Mouse (Mus musculus) spleen, adult 2 months (tissue): Measurements from ENCODE around the gene Slc7a8. TPM values are rescaled to one million over a fixed set of nuclear protein-coding genes. Genes with fewer than 3 reads are reported as not detected.

ENCODE experiments used
- DNase-seq, 2 experiments: peaks; one replicate each; pipeline versions ENCODE4 v3.0.0 to v3.0.0-alpha.2; 2012 to 2021; ENCODE audit warnings: low spot score in 2 of 2, low read depth in 1 of 2
- H3K27ac ChIP-seq: fragments of 200-500 bp; 2 replicates; pipeline ENCODE4 v1.5.1; 2012; ENCODE audit warnings: low read length, inconsistent platforms; ENCODE audit not compliant: insufficient read depth
- H3K27me3 ChIP-seq: fragments of 200-500 bp; 2 replicates; pipeline ENCODE4 v1.6.1; 2012; ENCODE audit warnings: mild to moderate bottlenecking, moderate library complexity, low read length, inconsistent platforms; ENCODE audit not compliant: control insufficient read depth, insufficient read depth
- H3K36me3 ChIP-seq: fragments of 200-500 bp; 2 replicates; pipeline ENCODE4 v1.6.1; 2012; ENCODE audit warnings: mild to moderate bottlenecking, low read length, inconsistent platforms; ENCODE audit not compliant: control insufficient read depth, insufficient read depth
- H3K4me1 ChIP-seq: fragments of 200-500 bp; 2 replicates; pipeline ENCODE4 v1.6.1; 2011; ENCODE audit warnings: inconsistent platforms; ENCODE audit not compliant: control insufficient read depth, insufficient read depth, insufficient read length
- H3K4me3 ChIP-seq: fragments of 200-500 bp; 2 replicates; pipeline ENCODE4 v1.5.1; 2011; ENCODE audit warnings: mild to moderate bottlenecking, inconsistent platforms; ENCODE audit not compliant: insufficient read depth, insufficient read length; ENCODE audit errors: extremely low read depth
- CTCF ChIP-seq: fragments of 200-500 bp; IDR thresholded peaks from 2 replicates; pipeline ENCODE4 v1.5.1; 2011; ENCODE audit warnings: mild to moderate bottlenecking, inconsistent platforms; ENCODE audit not compliant: insufficient read depth, insufficient read length, insufficient replicate concordance; ENCODE audit errors: extremely low read depth
- POLR2A ChIP-seq: fragments of 200-500 bp; IDR thresholded peaks from 2 replicates; pipeline ENCODE4 v1.6.1; 2011; ENCODE audit warnings: low read depth, low read length, inconsistent platforms
- WGBS: fragments of 180-500 bp; shearing (Covaris S2); methylation state at CpG from one replicate; pipeline ENCODE4 v1.1.7; 2018; 5-methylcytosine and 5-hydroxymethylcytosine counted together
- polyA plus RNA-seq: library from polyadenylated mRNA; depleted of rRNA; stranded (reverse); fragments of >200 nt; gene quantifications from 2 replicates; pipeline ENCODE4 v1.2.3, GENCODE M21; 2012

Slc7a8 gene
- polyA plus RNA-seq, 1 experiment = 13.3 TPM

DNA sequence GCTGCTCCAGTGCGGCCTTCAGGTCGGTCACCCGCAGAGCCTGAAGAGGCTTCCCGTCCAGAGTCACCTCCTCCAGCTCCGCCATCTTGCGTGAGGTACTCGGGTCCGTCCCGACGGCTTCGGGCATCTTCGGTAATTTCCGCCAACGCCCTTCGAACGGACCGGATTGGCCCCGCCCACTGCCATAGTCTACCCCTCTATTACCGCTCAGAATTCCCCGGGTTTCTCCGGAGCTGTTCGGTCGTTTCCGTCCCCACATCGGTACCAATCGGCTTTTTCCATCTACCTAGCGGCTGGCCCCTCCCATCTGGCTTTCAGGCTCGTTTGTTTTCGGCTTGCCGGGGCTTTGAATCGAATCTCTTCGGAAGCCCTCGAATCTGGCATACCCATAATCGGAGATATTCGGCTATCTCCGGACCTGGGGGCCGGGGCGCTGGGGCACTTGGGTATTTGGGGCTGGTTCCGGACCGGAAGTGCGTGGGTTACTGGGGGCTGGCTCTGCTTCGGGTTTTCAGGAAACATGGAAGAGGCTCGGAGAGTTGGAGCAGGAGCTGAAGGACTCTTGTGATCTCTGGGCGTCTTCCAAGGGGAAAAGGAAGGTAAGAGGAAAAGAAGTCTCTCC, 95.1 kb downstream of the Slc7a8 start, which contains the start of gene Acin1:
TSS of gene Acin1 (minus strand) at position 410 of the 622 bp plus-strand sequence.
- peak within 1 kb of the TSS; percentile 98 for H3K27ac ChIP-seq
- peak within 1 kb of the TSS; percentile 98 for H3K4me3 ChIP-seq
- peak; percentile 99 to 100 for DNase-seq
- no peaks in the 10 kb centered on the region for H3K27me3 ChIP-seq
- WGBS = under 1% methylated on average over 44 of the region's 44 CpGs
- no peak for TF ChIP-seq CTCF
- TF ChIP-seq POLR2A = peak; percentile 94
- H3K36me3 ChIP-seq = peaks cover 15% of the 10 kb centered on the region
- H3K4me1 ChIP-seq = no peaks in the 10 kb centered on the region; the same call in 1 of the 2 replicates

DNA sequence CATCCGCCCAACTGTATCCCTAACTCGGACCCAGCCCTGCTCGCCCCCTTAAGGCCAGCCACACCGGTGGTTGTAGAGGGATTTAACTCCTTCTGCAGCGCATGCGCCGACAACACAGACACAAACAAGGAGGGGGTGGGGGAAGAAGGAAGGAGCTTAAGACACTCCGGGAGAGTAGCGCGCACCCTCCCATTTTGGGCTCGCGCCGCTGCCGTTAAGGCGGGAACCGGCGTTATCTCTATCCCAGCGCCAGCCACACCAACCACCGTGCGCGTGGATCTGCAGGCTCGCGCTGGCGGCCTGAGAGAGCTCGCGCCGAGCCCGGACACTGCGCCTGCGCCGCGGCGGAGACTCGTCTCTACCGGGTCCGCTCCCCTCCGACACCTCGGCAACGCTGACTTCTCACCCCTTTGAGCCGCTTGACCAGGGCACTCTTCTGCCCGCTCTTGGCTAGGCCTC, 95.7 kb downstream of the Slc7a8 start, which contains the start of gene 1700123O20Rik:
TSS of gene 1700123O20Rik (plus strand) at position 154 of the 459 bp plus-strand sequence.
- no peaks in the 10 kb centered on the region; the same call in 1 of the 2 replicates for H3K4me1 ChIP-seq
- DNase-seq = peak; percentile 67 to 72
- H3K27ac ChIP-seq = peak within 1 kb of the TSS; percentile 98
- H3K27me3 ChIP-seq = no peaks in the 10 kb centered on the region
- TF ChIP-seq CTCF (no peak), POLR2A (peak; percentile 35; the same call in 1 of the 2 replicates)
- peaks cover 15% of the 10 kb centered on the region for H3K36me3 ChIP-seq
- under 1% methylated on average over 41 of the region's 41 CpGs for WGBS
- H3K4me3 ChIP-seq = peak within 1 kb of the TSS; percentile 98

DNA sequence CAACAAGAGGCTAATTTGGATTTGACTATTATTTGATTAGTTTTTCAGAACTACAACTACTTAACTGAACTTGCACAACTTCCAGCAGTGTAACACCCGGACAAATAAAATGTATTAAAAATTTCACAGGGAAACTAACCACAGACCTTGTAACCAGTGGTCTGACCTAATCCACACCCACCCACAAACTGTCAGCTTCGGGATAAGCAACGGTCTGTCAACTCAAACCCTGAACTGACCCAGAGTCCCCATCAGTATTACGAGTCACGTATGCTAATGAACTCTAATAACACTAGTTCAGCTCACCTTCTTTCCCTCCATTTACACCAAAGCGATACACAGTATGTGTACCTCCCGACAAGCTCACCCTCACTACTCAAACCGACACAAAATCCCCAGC, 96.3 kb downstream of the Slc7a8 start:
- Histone ChIP-seq H3K27me3 (no peaks in the 10 kb centered on the region), H3K4me3 (peak overlapping the region; percentile 98), H3K36me3 (peaks cover 11% of the 10 kb centered on the region), H3K4me1 (no peaks in the 10 kb centered on the region; the same call in 1 of the 2 replicates), H3K27ac (no peak overlapping the region)
- TF ChIP-seq CTCF (no peak), POLR2A (no peak)
- WGBS = 2% methylated on average over 8 of the region's 8 CpGs
- no peak for DNase-seq

DNA sequence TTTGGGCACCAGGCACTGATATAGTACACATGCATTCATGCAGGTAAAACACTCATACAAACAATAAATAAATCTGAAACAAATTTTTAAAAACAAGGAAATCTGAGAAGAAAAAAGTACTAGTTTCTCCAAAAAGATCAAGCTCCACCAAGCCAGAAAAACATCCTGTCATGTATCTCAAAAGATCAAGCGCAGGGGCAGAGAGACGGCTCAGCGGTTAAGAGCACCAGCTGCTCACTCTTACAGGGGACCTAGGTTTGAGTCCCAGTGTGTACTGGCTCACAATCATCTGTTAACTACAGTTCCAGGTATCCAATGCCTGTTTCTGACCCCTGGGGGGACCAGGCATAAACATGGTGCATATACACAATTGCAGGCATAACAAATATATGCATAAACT, 99.3 kb downstream of the Slc7a8 start:
- no peaks in the 10 kb centered on the region; the same call in 1 of the 2 replicates for H3K4me1 ChIP-seq
- no peak for DNase-seq
- no peaks in the 10 kb centered on the region for H3K27me3 ChIP-seq
- H3K4me3 ChIP-seq = no peak overlapping the region
- no peak for TF ChIP-seq POLR2A
- TF ChIP-seq CTCF = no peak
- H3K36me3 ChIP-seq = peaks cover 20% of the 10 kb centered on the region
- no peak overlapping the region for H3K27ac ChIP-seq
- WGBS = 66% methylated on average over 3 of the region's 3 CpGs

DNA sequence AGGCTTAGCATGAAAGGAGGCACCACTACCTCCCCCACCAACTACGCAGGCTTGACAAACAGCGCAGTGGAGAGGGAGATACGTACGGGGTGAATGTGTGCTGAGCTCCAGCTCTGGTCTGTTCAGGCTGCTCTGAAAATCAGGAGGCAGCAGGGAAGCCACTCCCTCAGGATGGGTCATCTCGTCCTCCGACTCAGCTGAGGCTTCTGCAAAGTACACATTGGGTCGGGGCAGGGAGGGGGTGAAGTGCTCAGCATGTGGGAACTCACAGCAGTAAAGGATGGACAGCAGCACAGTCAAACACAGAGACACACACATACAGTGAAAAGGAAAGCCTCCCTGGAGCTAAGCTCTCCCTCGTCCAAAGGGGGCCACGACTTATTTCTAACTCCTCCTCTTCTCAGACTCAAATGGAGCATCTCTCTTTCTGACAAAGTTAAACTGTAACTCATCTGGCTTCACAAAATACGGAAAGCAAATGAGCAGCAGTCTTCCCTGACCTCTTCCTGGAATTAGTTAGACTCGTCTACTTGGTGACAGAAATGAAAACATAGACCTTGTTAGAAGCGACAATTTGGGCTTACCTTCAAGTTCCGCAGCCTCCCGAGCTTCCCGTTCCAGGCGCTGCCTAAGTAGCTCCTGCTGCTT, 103.0 kb downstream of the Slc7a8 start:
- no peak for TF ChIP-seq POLR2A
- no peak for TF ChIP-seq CTCF
- DNase-seq = no peak
- peaks cover 33% of the 10 kb centered on the region for H3K36me3 ChIP-seq
- 96% methylated on average over 16 of the region's 16 CpGs for WGBS
- no peak overlapping the region for H3K27ac ChIP-seq
- no peak overlapping the region for H3K4me3 ChIP-seq
- no peaks in the 10 kb centered on the region for H3K27me3 ChIP-seq
- no peaks in the 10 kb centered on the region for H3K4me1 ChIP-seq

DNA sequence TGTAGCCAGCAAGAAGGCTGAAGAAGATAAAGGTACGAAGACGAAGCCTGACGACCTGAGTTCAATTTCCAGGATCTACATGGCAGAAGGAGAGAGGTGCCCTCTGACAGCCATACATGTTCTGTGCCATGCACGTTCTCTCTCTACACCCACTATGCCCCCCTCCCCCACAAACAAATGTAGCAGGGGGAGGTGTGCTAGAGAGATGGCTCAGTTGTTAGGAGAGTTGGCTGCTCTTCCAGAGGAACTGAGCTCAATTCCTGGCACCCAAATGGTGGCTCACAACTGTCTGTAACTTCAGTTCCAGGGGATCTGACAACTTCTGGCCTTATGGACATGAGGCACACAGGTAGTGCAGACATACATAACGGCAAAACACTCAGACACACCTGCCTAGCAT, 105.5 kb downstream of the Slc7a8 start:
- WGBS = 91% methylated on average over 5 of the region's 5 CpGs
- H3K36me3 ChIP-seq = peaks cover 36% of the 10 kb centered on the region
- no peak for TF ChIP-seq CTCF
- no peak for TF ChIP-seq POLR2A

More for the DNA sequence above, 105.5 kb downstream of the Slc7a8 start:
- no peak overlapping the region for H3K27ac ChIP-seq
- DNase-seq = no peak
- H3K4me1 ChIP-seq = no peaks in the 10 kb centered on the region
- no peak overlapping the region for H3K4me3 ChIP-seq
- H3K27me3 ChIP-seq = no peaks in the 10 kb centered on the region
